Mouse (Mus musculus): ENCODE results near the gene Tpst1. TPM values are rescaled to one million over a fixed set of nuclear protein-coding genes. Genes with fewer than 3 reads are reported as not detected.

Tpst1 gene
- 28.7 and 29.3 TPM in 2 replicates for polyA plus RNA-seq (2015; fragmentation: Nextera tagmentation; extraction: Ambion mirVana)

DNA sequence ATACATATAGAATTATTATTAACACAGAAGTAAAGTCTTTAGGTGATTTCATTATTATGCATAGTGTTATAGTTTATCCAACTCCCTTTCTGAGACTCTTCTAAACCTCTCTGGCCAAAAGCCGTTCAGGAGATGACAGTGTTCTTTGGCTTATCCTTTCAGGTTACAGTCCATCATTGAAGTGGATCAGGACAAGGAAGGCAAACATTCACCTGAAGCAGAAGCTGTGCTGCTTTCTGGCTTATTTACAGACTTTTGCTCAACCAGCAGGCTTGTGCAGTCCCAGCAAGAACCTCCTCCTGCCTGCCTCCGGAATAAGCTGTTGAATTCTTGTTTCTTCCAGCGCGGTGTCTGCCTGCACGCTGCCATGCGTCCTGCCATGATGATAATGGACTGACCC is at the start of gene Tpst1:
Gene Tpst1, plus strand, starts transcription at position 301 of the 400 bp plus-strand sequence.
- Histone ChIP-seq H3K4me3 (ENCODE audit: low read depth, low read length) (no peak within 1 kb of the TSS), H3K4me2 (replicated peaks; ENCODE audit: low read depth) (no peak within 1 kb of the TSS), H3K27ac (ENCODE audit: low read depth, low read length) (no peak within 1 kb of the TSS), H3K27me3 (replicated peaks; ENCODE audit: control insufficient read depth, insufficient read depth, low read length) (no peaks in the 10 kb centered on the region), H3K9me3 (ENCODE audit: control insufficient read depth) (no peaks in the 10 kb centered on the region), H3K36me3 (ENCODE audit: control insufficient read depth, insufficient read depth) (no peaks in the 10 kb centered on the region), H3K9ac (ENCODE audit: low read depth, low read length) (no peak within 1 kb of the TSS), H3K4me1 (replicated peaks; ENCODE audit: control insufficient read depth, insufficient read depth, low read length) (no peaks in the 10 kb centered on the region)
- ATAC-seq, result no peak
- no peak for TF ChIP-seq CTCF (IDR thresholded peaks at IDR 0.05; ENCODE audit: low read depth)
- 88% methylated on average over 6 of the region's 6 CpGs for WGBS

DNA sequence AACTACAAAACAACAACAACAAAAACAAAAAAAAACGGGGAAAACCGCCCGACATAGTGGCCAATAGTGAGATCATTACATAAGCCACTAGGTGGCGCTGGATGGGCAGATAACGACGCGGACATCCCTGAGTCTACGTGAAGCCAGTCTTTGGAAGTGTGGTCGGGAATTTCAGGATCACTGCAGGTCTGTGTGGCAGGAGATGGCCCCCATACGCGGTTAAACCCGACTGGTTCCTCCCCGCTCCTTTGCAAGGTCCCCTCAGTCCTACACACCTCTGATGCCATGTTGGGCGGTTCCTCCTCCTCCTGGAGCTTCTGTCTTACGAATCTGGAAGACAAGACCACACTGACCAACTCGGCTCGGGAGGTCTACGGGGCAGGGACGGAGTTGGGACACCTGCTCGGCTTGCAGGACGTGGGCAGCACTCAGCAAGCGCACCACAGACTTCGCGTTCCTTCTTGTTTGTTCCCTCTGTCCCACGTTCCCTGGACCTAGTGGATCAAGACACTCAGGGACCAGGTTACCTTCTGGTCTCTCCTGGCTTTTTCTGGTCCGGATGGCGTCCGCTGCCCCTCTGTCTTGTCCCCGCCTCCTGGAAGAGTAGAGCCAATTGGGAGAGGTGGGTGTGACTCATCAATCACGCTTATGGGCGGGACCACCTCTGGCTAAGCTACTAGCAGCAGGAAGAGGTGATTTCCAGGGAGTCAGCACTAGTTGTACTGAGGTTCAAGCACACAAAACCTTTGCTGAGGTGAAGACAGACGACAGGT is 49.2 kb upstream of the Tpst1 start:
- Histone ChIP-seq H3K4me1 (replicated peaks; ENCODE audit: control insufficient read depth, insufficient read depth, low read length) (peaks cover 13% of the 10 kb centered on the region; the same call in 1 of the 2 replicates), H3K36me3 (ENCODE audit: control insufficient read depth, insufficient read depth) (peaks cover under 1% of the 10 kb centered on the region; the same call in 1 of the 2 replicates), H3K4me2 (replicated peaks; ENCODE audit: low read depth) (peak overlapping the region; percentile 84), H3K9ac (ENCODE audit: low read depth, low read length) (peak overlapping the region; percentile 70), H3K9me3 (ENCODE audit: control insufficient read depth) (no peaks in the 10 kb centered on the region), H3K27ac (ENCODE audit: low read depth, low read length) (peak overlapping the region; percentile 78), H3K4me3 (ENCODE audit: low read depth, low read length) (peak overlapping the region; percentile 66), H3K27me3 (replicated peaks; ENCODE audit: control insufficient read depth, insufficient read depth, low read length) (no peaks in the 10 kb centered on the region)
- under 1% methylated on average over 32 of the region's 32 CpGs for WGBS
- ATAC-seq, result peak; percentile 94
- TF ChIP-seq CTCF (IDR thresholded peaks at IDR 0.05; ENCODE audit: low read depth), result peak; percentile 92

DNA sequence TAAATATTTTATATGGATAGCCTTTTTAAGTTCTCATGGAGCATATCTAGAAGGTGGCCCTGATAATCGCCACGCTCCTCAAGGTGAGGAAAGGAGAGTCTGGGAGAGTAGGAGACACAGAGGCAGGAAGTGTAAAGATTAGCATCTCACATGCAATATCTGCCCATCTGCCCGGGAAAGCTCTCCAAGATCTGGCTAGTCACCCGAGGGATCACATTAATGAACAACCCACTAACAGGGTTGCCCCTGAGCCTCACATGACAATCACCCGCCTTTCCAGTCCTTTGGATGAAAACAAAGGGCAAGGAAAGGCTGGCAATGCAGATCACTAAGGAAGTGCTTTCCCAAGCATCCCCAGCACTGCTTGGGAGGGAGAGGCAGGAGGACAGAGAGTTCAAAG is 46.0 kb upstream of the Tpst1 start:
- 56% methylated on average over 5 of the region's 5 CpGs for WGBS
- Histone ChIP-seq H3K27me3 (replicated peaks; ENCODE audit: control insufficient read depth, insufficient read depth, low read length) (no peaks in the 10 kb centered on the region), H3K4me1 (replicated peaks; ENCODE audit: control insufficient read depth, insufficient read depth, low read length) (peaks cover 9% of the 10 kb centered on the region; the same call in 1 of the 2 replicates), H3K9ac (ENCODE audit: low read depth, low read length) (no peak overlapping the region), H3K4me2 (replicated peaks; ENCODE audit: low read depth) (no peak overlapping the region), H3K27ac (ENCODE audit: low read depth, low read length) (no peak overlapping the region), H3K9me3 (ENCODE audit: control insufficient read depth) (no peaks in the 10 kb centered on the region), H3K36me3 (ENCODE audit: control insufficient read depth, insufficient read depth) (no peaks in the 10 kb centered on the region), H3K4me3 (ENCODE audit: low read depth, low read length) (no peak overlapping the region)
- ATAC-seq, result no peak
- no peak for TF ChIP-seq CTCF (IDR thresholded peaks at IDR 0.05; ENCODE audit: low read depth)

DNA sequence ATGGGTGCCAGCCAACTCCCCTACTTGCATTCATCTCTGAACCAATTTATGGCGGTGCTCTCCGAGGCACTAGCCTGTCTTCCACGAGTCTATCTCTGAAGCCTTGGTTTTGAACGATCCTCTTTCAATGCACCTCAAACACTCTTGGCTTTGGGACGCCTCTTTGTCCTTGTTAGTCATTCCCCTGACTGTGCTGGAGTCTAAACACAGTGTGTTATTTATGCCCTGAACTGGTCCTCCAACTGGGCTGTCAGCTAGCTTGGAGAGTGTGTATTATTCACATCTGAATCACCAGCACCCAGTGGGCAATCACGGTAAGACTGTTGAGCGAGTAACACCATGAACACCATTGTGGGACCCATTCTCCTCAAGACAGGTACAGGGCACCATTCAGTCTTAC is 45.4 kb upstream of the Tpst1 start:
- Histone ChIP-seq H3K4me3 (ENCODE audit: low read depth, low read length) (no peak overlapping the region), H3K36me3 (ENCODE audit: control insufficient read depth, insufficient read depth) (no peaks in the 10 kb centered on the region), H3K4me2 (replicated peaks; ENCODE audit: low read depth) (no peak overlapping the region), H3K9me3 (ENCODE audit: control insufficient read depth) (no peaks in the 10 kb centered on the region), H3K9ac (ENCODE audit: low read depth, low read length) (no peak overlapping the region), H3K4me1 (replicated peaks; ENCODE audit: control insufficient read depth, insufficient read depth, low read length) (peaks cover 7% of the 10 kb centered on the region; the same call in 1 of the 2 replicates), H3K27me3 (replicated peaks; ENCODE audit: control insufficient read depth, insufficient read depth, low read length) (no peaks in the 10 kb centered on the region), H3K27ac (ENCODE audit: low read depth, low read length) (no peak overlapping the region)
- no peak for ATAC-seq
- no peak for TF ChIP-seq CTCF (IDR thresholded peaks at IDR 0.05; ENCODE audit: low read depth)
- 79% methylated on average over 7 of the region's 7 CpGs for WGBS

DNA sequence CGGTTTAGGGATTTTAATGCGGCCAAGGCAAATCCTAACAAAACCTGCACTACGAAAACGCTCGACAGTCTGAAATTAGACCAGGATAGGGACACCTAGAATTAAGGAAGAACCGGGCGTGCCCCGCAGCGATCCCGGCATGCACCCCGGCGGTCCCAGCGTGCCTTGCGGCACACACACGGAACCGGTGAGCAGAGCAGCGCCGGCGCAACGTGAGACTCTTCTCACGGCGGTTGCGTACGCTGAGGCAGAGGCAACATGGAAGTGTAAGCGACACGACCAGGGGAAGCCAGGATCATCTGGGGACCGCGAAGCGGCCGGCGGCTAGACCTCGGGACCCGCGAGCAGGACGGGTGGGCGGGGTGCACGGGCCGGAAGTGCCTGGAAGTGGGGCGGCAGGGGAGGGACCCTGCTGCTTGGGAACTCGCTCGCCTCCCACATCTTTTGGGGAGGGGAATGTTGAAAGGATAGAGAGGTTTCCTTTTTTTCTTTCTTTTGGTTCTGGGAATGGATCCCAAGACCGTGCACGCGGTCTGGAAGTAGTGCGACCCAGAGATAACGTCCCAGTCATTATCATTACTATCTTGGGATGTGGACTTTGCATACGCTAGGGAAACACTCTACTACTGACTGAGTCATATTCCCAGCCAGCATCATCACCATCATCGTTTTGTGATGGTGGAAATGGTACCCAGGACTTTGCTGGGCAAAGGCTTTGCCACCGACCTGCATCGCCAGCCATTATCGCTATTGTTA is 43.8 kb upstream of the Tpst1 start, which contains the start of the genes Asl and Crcp:
Gene Asl, minus strand, starts transcription at position 106 of the 756 bp plus-strand sequence.
Gene Crcp, plus strand, starts transcription at position 149 of the 756 bp plus-strand sequence.
- H3K27me3 ChIP-seq (replicated peaks; ENCODE audit: control insufficient read depth, insufficient read depth, low read length), result no peaks in the 10 kb centered on the region
- H3K4me3 ChIP-seq (ENCODE audit: low read depth, low read length), result peak within 1 kb of the TSS; percentile 60
- peak within 1 kb of the TSS; percentile 69 for H3K9ac ChIP-seq (ENCODE audit: low read depth, low read length)
- H3K4me1 ChIP-seq (replicated peaks; ENCODE audit: control insufficient read depth, insufficient read depth, low read length), result peaks cover 2% of the 10 kb centered on the region; the same call in 1 of the 2 replicates
- H3K9me3 ChIP-seq (ENCODE audit: control insufficient read depth), result no peaks in the 10 kb centered on the region
- ATAC-seq, result peak; percentile 68
- peak within 1 kb of the TSS; percentile 72 for H3K4me2 ChIP-seq (replicated peaks; ENCODE audit: low read depth)
- 2% methylated on average over 51 of the region's 51 CpGs for WGBS
- H3K27ac ChIP-seq (ENCODE audit: low read depth, low read length), result peak within 1 kb of the TSS; percentile 88
- TF ChIP-seq CTCF (IDR thresholded peaks at IDR 0.05; ENCODE audit: low read depth), result no peak
- H3K36me3 ChIP-seq (ENCODE audit: control insufficient read depth, insufficient read depth), result no peaks in the 10 kb centered on the region

Data from intestine, postnatal 0 days (tissue).